10 mouse cellular contexts compared by ENCODE assay signal in the genomic region with DNA sequence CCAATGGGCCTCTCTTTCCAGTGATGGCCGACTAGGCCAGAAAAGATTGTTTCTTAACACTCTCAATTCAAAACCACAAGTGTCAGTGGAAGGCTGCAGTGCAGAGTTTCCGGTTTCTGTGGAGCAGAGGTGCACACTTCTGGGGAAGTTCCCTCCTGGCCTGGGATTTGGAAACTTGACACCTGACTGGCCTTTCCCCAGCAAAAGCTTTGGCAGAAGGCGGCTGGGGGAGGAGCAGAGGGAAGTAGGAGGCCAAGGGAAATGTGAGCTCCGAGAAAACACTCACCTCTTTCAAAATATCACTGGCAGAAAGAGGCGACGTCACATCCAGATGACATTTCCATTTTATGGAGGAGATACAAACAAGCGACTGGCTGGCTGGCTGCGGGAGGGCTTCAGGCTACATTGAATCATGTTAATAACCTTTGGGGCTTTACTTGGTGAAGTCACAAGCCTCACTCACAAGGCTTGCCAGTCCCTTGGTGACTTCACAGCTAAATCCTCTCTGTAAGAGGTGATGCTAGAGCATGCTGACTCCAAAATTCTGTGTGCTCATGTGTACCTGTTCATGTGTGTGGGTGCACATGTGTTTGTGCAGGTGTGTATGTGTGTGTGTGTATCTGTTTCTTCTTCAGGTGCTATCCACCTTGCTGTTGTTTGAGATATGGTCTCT. TPM values are rescaled to one million over a fixed set of nuclear protein-coding genes. Genes with fewer than 3 reads are reported as not detected.
DNase-seq lines count a peak whose midpoint lies in the region; ATAC-seq and TF ChIP-seq lines count a peak whose summit lies in the region.
"Had no signal": no experiment of that assay in that cellular context is flagged by ENCODE, and none has a peak within 500 bp of the region (broad histone marks: within the 10 kb centered on the region; RNA-seq: fewer than 3 reads in every experiment).

No protein-coding gene starts in this region.

- H3K4me1 ChIP-seq in hindbrain, postnatal 0 days (ENCODE audit: insufficient read depth, low read length): no peaks in the 10 kb centered on the region
- H3K4me1 ChIP-seq in hindbrain, embryonic 13.5 days (replicated peaks): peaks cover 5% of the 10 kb centered on the region; the same call in 1 of the 2 replicates
- H3K4me1 ChIP-seq in intestine, embryonic 14.5 days (replicated peaks; ENCODE audit: control insufficient read depth, insufficient read depth, low read length): peaks cover 10% of the 10 kb centered on the region; the same call in 1 of the 2 replicates
- peaks cover 16% of the 10 kb centered on the region for H3K4me1 ChIP-seq in lung, embryonic 14.5 days (ENCODE audit: insufficient read depth)

- H3K27me3 ChIP-seq in hindbrain, postnatal 0 days (ENCODE audit: insufficient read depth, low read length): no peaks in the 10 kb centered on the region
- H3K27me3 ChIP-seq in hindbrain, embryonic 13.5 days: no peaks in the 10 kb centered on the region
- no peaks in the 10 kb centered on the region for H3K27me3 ChIP-seq in intestine, embryonic 14.5 days (replicated peaks; ENCODE audit: control insufficient read depth, insufficient read depth, low read length)
- no peaks in the 10 kb centered on the region for H3K27me3 ChIP-seq in lung, embryonic 14.5 days (ENCODE audit: insufficient read depth, low read length)
- H3K27me3 ChIP-seq: liver, embryonic 15.5 days had no signal

- no peak for ATAC-seq in hindbrain, postnatal 0 days
- no peak for ATAC-seq in hindbrain, embryonic 13.5 days (ENCODE audit: low FRiP score)
- ATAC-seq in intestine, embryonic 14.5 days (replicated peaks; ENCODE audit: low FRiP score, low TSS enrichment, low read depth): no peak
- ATAC-seq in lung, embryonic 14.5 days (ENCODE audit: insufficient read depth): peak; percentile 74

- H3K4me2 ChIP-seq in hindbrain, postnatal 0 days (ENCODE audit: low read depth, low read length): no peak overlapping the region
- no peak overlapping the region for H3K4me2 ChIP-seq in hindbrain, embryonic 13.5 days
- H3K4me2 ChIP-seq in intestine, embryonic 14.5 days (ENCODE audit: low read length): peak overlapping the region; percentile 12; the same call in 1 of the 2 replicates
- peak overlapping the region; percentile 31 for H3K4me2 ChIP-seq in lung, embryonic 14.5 days
- H3K4me2 ChIP-seq: liver, embryonic 15.5 days had no signal

- H3K4me3 ChIP-seq in hindbrain, postnatal 0 days (ENCODE audit: low read length): no peak overlapping the region
- no peak overlapping the region for H3K4me3 ChIP-seq in hindbrain, embryonic 13.5 days
- H3K4me3 ChIP-seq in intestine, embryonic 14.5 days (ENCODE audit: low read depth, low read length): no peak overlapping the region
- no peak overlapping the region for H3K4me3 ChIP-seq in lung, embryonic 14.5 days (ENCODE audit: low read depth, low read length)
- H3K4me3 ChIP-seq: liver, embryonic 15.5 days had no signal

- no peak overlapping the region for H3K27ac ChIP-seq in hindbrain, postnatal 0 days
- no peak overlapping the region for H3K27ac ChIP-seq in hindbrain, embryonic 13.5 days
- peak overlapping the region; percentile 33 for H3K27ac ChIP-seq in intestine, embryonic 14.5 days (ENCODE audit: low read depth)
- peak overlapping the region; percentile 79 for H3K27ac ChIP-seq in lung, embryonic 14.5 days (ENCODE audit: low read depth)
- H3K27ac ChIP-seq: liver, embryonic 15.5 days had no signal

- H3K36me3 ChIP-seq in hindbrain, postnatal 0 days (ENCODE audit: insufficient read depth, low read length): no peaks in the 10 kb centered on the region
- no peaks in the 10 kb centered on the region for H3K36me3 ChIP-seq in hindbrain, embryonic 13.5 days
- no peaks in the 10 kb centered on the region for H3K36me3 ChIP-seq in intestine, embryonic 14.5 days (ENCODE audit: control insufficient read depth, insufficient read depth, low read length)
- no peaks in the 10 kb centered on the region for H3K36me3 ChIP-seq in lung, embryonic 14.5 days (ENCODE audit: insufficient read depth)
- H3K36me3 ChIP-seq: G1E; liver, embryonic 15.5 days had no signal

- intact Hi-C loops in left cerebral cortex, postnatal 14 days (cut with DNase I): no loop called here

- no peak for TF ChIP-seq CTCF in hindbrain, postnatal 0 days (IDR thresholded peaks at IDR 0.05; ENCODE audit: low read depth)
- no peak for TF ChIP-seq CTCF in lung, embryonic 14.5 days (IDR thresholded peaks at IDR 0.05; ENCODE audit: low read depth)

- H3K9me3 ChIP-seq in hindbrain, postnatal 0 days (ENCODE audit: low read length): no peaks in the 10 kb centered on the region
- H3K9me3 ChIP-seq in hindbrain, embryonic 13.5 days: no peaks in the 10 kb centered on the region
- no peaks in the 10 kb centered on the region for H3K9me3 ChIP-seq in intestine, embryonic 14.5 days (ENCODE audit: control insufficient read depth, low read length)
- no peaks in the 10 kb centered on the region; the same call in 1 of the 2 replicates for H3K9me3 ChIP-seq in lung, embryonic 14.5 days (ENCODE audit: low read depth, low read length)
- H3K9me3 ChIP-seq: G1E; liver, embryonic 15.5 days had no signal

- WGBS in hindbrain, postnatal 0 days: 18% methylated on average over 8 of the region's 8 CpGs
- WGBS in hindbrain, embryonic 13.5 days: 21% methylated on average over 8 of the region's 8 CpGs
- WGBS in intestine, embryonic 14.5 days: 8% methylated on average over 8 of the region's 8 CpGs
- WGBS in lung, embryonic 14.5 days: 2% methylated on average over 8 of the region's 8 CpGs

- DNase-seq in hindbrain, postnatal 0 days (ENCODE audit: low spot score): peak; percentile 14
- DNase-seq in gastrocnemius, adult 8-10 months (ENCODE audit: low spot score in 2 of 2): peak; percentile 80 to 84
- peak; percentile 78 for DNase-seq in intestine, embryonic 14.5 days (ENCODE audit: low spot score)
- peak; percentile 88 for DNase-seq in lung, embryonic 14.5 days
- peak; percentile 34 for DNase-seq in yolk sac, embryonic 10.5 days (ENCODE audit: low spot score)
- no peak for DNase-seq in left cerebral cortex, postnatal 14 days (ENCODE audit: low spot score in 2 of 2)
- no peak for DNase-seq in layer of hippocampus, adult 18-20 months (ENCODE audit: low spot score in 2 of 2)

- no peak overlapping the region for H3K9ac ChIP-seq in hindbrain, postnatal 0 days (replicated peaks; ENCODE audit: low read length)
- no peak overlapping the region for H3K9ac ChIP-seq in hindbrain, embryonic 13.5 days
- no peak overlapping the region for H3K9ac ChIP-seq in intestine, embryonic 14.5 days (ENCODE audit: low read length)
- H3K9ac ChIP-seq in lung, embryonic 14.5 days: no peak overlapping the region
- H3K9ac ChIP-seq: liver, embryonic 15.5 days had no signal

RNA-seq across cellular contexts. Expression of a gene that starts 18.3 kb away (rescaled TPM):
- 4.4 TPM in 1 of 2 replicates, not detected in the other for total RNA-seq in hindbrain, postnatal 0 days (2014; rRNA removed)
- 0.54 and 0.59 TPM in 2 replicates for polyA plus RNA-seq in hindbrain, postnatal 0 days (2015; fragmentation: Nextera tagmentation; extraction: Ambion mirVana)
- 0.35 TPM in 1 of 2 replicates, not detected in the other for polyA plus RNA-seq in hindbrain, embryonic 13.5 days (2015; fragmentation: Nextera tagmentation; extraction: Ambion mirVana)
- total RNA-seq in gastrocnemius, adult 8-10 months (2022): not detected
- 1.6 and 2.0 TPM in 2 replicates for polyA plus RNA-seq in intestine, embryonic 14.5 days (2014; fragmentation: Nextera tagmentation; extraction: Ambion mirVana)
- polyA plus RNA-seq in lung, embryonic 14.5 days (2014; fragmentation: Nextera tagmentation; extraction: Ambion mirVana): 1.3 and 1.9 TPM in 2 replicates
- total RNA-seq in left cerebral cortex, postnatal 14 days (2021): under 1 TPM in 1 of 2 experiments, not detected in 1; 0.59 TPM
- total RNA-seq in layer of hippocampus, adult 18-20 months (2021): 1 to 10 TPM; 1.6 to 3.2 TPM

RNA-seq across cellular contexts. Expression of a gene that starts 26.4 kb away (rescaled TPM):
- total RNA-seq in hindbrain, postnatal 0 days (2014; rRNA removed): 23.1 and 25.8 TPM in 2 replicates
- polyA plus RNA-seq in hindbrain, postnatal 0 days (2015; fragmentation: Nextera tagmentation; extraction: Ambion mirVana): 7.5 TPM in 2 replicates
- 10.7 and 11.2 TPM in 2 replicates for polyA plus RNA-seq in hindbrain, embryonic 13.5 days (2015; fragmentation: Nextera tagmentation; extraction: Ambion mirVana)
- total RNA-seq in gastrocnemius, adult 8-10 months (2022): 10 to 100 TPM; 25.9 to 34.4 (median 30.2) TPM
- 7.2 and 7.9 TPM in 2 replicates for polyA plus RNA-seq in intestine, embryonic 14.5 days (2014; fragmentation: Nextera tagmentation; extraction: Ambion mirVana)
- polyA plus RNA-seq in lung, embryonic 14.5 days (2014; fragmentation: Nextera tagmentation; extraction: Ambion mirVana): 6.6 TPM in 2 replicates
- 10 to 100 TPM; 62.3 to 66.2 TPM for total RNA-seq in left cerebral cortex, postnatal 14 days (2021)
- 100 to 1,000 TPM; 101 to 109 TPM for total RNA-seq in layer of hippocampus, adult 18-20 months (2021)

RNA-seq across cellular contexts. Expression of a gene that starts 54.6 kb away (rescaled TPM):
- 2.1 and 2.5 TPM in 2 replicates for total RNA-seq in hindbrain, postnatal 0 days (2014; rRNA removed)
- 3.2 and 4.0 TPM in 2 replicates for polyA plus RNA-seq in hindbrain, postnatal 0 days (2015; fragmentation: Nextera tagmentation; extraction: Ambion mirVana)
- 0.35 and 0.49 TPM in 2 replicates for polyA plus RNA-seq in hindbrain, embryonic 13.5 days (2015; fragmentation: Nextera tagmentation; extraction: Ambion mirVana)
- not detected for total RNA-seq in gastrocnemius, adult 8-10 months (2022)
- polyA plus RNA-seq in intestine, embryonic 14.5 days (2014; fragmentation: Nextera tagmentation; extraction: Ambion mirVana): 0.35 and 0.85 TPM in 2 replicates
- 1.1 and 1.7 TPM in 2 replicates for polyA plus RNA-seq in lung, embryonic 14.5 days (2014; fragmentation: Nextera tagmentation; extraction: Ambion mirVana)
- 1 to 10 TPM; 4.4 to 5.7 TPM for total RNA-seq in left cerebral cortex, postnatal 14 days (2021)
- 1 to 10 TPM; 6.6 to 6.7 TPM for total RNA-seq in layer of hippocampus, adult 18-20 months (2021)
- total RNA-seq: G1E had no signal
- polyA plus RNA-seq: G1E; liver, embryonic 15.5 days had no signal

Comparison
In these comparisons a context has a peak if more than half of its experiments do, and no peak if none do; other contexts are left out.
1. DNase-seq: peak in hindbrain, postnatal 0 days (single experiment), gastrocnemius, adult 8-10 months (2 of 2), intestine, embryonic 14.5 days (single experiment), lung, embryonic 14.5 days (single experiment) and yolk sac, embryonic 10.5 days (single experiment); none in left cerebral cortex, postnatal 14 days (0 of 2) and layer of hippocampus, adult 18-20 months (0 of 2).
2. H3K27ac ChIP-seq: peak in intestine, embryonic 14.5 days (single experiment) and lung, embryonic 14.5 days (single experiment); none in hindbrain, postnatal 0 days (single experiment) and hindbrain, embryonic 13.5 days (single experiment).
3. H3K4me2 ChIP-seq: peak in intestine, embryonic 14.5 days (single experiment) and lung, embryonic 14.5 days (single experiment); none in hindbrain, postnatal 0 days (single experiment) and hindbrain, embryonic 13.5 days (single experiment).